Mouse (Mus musculus): ENCODE measurements around the gene Cxxc4. TPM values are rescaled to one million over a fixed set of nuclear protein-coding genes. Genes with fewer than 3 reads are reported as not detected.
"Not testable (repeated sequence)": the region's sequence is repeated elsewhere in the genome, so short reads cannot be mapped to it uniquely, and the experiment has no call there.

The Cxxc4 gene
- total RNA-seq (2014; fragmentation: Nextera tagmentation) (not detected in 2 replicates), total RNA-seq (2017) (not detected in 2 replicates)

DNA sequence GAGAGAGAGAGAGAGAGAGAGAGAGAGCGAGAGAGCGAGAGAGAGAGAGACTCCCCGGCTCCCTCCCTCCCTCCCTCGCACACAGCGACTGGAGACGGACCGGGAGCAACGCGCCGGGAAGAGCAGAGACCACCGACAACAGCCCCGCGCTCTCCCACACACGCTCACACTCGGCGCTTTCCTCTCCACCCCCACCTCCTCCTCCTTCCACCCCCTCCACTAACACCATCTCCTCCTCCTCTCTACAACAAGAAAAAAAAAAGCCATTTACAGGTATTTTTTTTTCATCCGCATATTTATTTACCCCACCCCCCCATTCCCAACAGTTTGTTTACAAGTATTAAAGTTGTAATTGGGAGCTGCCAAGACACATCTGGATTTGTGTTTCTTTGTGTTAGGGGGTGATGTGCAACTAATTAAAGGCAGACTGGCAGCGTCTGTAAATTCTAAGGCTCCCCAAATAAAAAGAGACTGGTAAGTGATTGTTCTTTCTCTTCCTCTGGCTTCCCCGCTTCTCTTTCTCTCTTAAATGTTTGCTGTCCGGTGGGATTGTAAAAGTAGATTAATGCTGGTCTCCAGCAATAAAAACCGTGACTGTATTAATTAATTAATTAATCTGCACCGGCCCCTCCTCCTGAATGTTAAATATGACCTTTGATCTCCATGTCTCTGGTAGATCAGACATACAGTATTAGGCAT is at the start of gene Cxxc4:
Gene Cxxc4, plus strand, starts transcription at position 71 of the 699 bp plus-strand sequence.
- ATAC-seq (replicated peaks; ENCODE audit: low FRiP score, low TSS enrichment, poor library complexity, severe bottlenecking), result no peak

DNA sequence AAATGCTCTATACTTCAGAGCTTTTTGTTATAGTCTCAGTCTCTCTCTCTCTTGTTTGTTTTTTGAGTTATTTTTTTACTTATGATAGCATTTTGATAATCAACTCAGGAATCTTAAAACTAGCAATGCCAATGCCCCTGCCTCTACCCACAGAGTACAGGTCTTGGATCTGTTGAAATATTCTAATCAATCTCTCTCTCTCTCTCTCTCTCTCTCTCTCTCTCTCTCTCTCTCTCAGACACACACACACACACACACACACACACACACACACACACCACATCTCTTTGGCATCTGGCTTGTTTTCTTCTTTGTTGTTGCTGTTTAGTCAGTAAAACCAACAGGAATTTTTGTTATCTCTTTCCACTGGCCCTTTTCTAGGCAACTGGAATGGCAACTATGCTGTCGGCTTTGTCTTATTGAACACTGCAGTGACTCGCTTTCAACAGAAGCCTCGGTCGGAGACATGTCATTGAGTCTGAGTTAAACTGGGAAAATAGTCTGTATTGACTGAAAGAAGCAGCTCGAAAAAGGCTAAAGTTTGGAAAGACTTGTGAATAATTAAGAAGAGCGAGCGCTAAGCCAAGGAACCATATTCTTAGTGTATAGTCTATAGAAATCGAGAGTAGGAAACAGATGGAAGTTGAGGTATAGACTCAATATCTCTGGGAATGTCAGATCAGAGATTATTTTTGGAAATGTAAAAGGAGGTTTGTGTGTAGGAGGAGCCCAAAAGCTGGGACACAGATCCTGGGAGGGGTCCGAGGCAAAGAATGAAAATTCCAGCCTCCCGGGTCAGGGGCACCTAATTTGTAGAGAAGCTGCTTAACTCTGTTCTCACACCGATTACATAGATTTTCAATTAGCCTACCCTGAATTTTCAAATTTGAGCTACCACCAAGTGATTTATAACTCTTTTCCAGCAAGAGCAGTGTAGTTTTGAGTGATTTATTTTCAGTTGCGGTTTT is 47.0 kb upstream of the Cxxc4 start:
- ATAC-seq (replicated peaks; ENCODE audit: low FRiP score, low TSS enrichment, poor library complexity, severe bottlenecking), result no peak

GRCm38 (mm10) chr3:134190046-134190445 is 46.2 kb upstream of the Cxxc4 start:
- ATAC-seq (replicated peaks; ENCODE audit: low FRiP score, low TSS enrichment, poor library complexity, severe bottlenecking), result no peak

DNA sequence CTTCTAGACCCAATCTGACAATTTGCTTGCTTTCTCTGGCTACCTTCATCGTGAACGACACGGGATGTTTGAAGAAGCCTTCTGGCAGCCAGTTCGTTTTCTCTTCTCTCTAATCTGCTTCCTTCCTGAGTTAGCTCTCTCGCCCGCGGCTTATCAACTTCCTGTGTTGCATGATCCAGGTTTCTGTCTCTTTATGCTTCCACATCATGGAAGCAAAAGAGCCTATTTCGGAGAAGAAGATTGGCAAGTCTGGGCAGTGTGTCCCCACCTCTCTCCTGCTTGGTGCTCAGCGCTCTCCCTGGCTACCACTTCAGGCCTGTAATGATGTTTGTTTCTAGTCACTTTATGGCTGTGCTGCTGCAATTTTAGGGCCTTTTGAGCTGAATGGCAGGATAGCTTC is 36.4 kb upstream of the Cxxc4 start:
- ATAC-seq (replicated peaks; ENCODE audit: low FRiP score, low TSS enrichment, poor library complexity, severe bottlenecking), result peak; percentile 70

DNA sequence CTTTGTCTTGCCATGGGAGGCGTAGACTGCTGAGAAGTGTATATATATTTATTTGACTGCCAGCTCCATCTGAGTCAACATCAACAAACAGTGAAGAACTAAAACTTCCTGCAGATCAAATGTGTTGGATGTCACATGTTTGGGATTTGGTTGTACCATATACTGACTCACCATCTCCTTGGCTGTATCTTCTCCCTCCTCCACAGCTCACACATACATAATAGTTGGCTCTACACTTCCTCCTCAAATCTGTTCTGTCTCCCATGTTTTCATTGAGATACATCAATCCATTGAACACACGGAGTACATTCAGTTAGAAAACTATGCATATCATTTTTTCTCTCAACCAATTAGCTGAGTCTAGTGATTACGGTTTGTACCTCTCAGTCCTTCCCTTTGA is 29.7 kb upstream of the Cxxc4 start:
- no peak for ATAC-seq (replicated peaks; ENCODE audit: low FRiP score, low TSS enrichment, poor library complexity, severe bottlenecking)

DNA sequence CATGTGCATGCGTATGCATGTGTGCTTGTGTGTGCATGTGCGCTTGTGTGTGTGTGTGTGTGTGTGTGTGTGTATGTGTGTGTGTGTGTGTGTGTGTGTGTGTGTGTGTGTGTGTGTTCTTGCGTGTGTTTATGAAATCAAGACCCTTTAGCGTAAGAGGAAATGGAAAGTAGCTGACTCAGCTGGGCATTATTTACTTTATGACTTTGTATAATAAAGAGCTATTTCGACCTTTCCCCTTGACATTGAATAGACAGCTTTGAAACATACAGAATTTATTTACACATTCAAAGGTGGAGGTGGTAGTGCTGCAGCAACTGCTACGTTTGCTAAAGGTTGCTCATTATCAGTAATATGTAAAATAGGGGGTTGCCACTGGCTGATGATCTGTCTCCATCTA is 25.3 kb upstream of the Cxxc4 start:
- no peak for ATAC-seq (replicated peaks; ENCODE audit: low FRiP score, low TSS enrichment, poor library complexity, severe bottlenecking)

DNA sequence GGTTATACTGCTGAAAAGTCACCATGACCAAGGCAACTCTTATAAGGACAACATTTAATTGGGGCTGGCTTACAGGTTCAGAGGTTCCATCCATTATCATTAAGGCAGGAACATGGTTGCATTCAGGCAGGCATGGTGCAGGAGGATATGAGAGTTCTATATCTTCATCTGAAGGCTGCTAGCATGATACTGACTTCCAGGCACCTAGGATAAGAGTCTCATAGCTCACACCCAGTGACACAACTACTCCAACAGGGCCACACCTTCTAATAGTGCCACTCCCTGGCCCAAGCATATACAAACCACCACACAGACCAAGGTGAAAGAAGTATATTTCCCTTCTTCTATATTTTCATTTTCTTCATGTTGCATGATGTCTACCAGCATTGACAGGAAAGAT is 16.4 kb upstream of the Cxxc4 start:
- not testable (repeated sequence) for ATAC-seq (replicated peaks; ENCODE audit: low FRiP score, low TSS enrichment, poor library complexity, severe bottlenecking)

GRCm38 (mm10) chr3:134221002-134221401 is 15.3 kb upstream of the Cxxc4 start:
- ATAC-seq (replicated peaks; ENCODE audit: low FRiP score, low TSS enrichment, poor library complexity, severe bottlenecking), result 0 out of 2 replicates have a peak, but pooled peaks have one; percentile 34

DNA sequence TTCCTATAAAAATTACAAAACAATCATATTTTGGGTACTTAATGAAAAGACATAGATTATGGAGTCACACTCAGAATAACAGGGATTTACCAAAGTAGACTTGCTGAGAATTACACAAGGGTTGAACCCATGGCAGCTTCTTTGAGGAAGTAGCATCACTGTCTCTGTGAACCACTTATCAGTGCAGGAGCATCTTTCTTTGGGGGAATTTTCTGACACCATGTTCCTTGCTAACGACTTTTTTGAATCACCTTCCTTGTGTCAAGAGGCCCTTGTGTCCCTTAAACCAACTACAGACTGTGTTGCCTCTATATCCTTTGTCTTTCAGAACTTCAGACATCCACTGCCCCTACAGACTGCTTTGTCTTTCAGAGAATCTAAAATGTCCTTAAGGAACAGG is 13.7 kb upstream of the Cxxc4 start:
- ATAC-seq (replicated peaks; ENCODE audit: low FRiP score, low TSS enrichment, poor library complexity, severe bottlenecking), result no peak

DNA sequence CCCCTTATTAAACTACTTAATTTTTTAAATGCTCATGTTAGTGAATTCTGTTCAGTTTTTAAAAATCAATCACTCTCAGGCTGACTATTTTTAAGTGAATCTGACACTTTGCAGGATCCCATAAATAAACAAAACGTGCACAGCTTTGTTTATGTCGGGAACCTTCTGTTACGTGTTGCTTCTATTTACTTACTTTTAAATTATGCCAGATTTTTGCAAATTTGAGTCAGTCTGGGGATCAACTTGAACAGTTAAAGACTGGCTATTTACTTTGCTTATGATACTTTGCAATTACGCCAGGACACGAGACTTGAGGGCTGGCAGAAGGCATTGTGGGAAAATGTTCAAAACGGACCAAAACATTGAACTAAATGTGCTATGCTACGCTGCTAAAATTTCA is 12.3 kb upstream of the Cxxc4 start:
- no peak for ATAC-seq (replicated peaks; ENCODE audit: low FRiP score, low TSS enrichment, poor library complexity, severe bottlenecking)

- ATAC-seq (replicated peaks; ENCODE audit: low FRiP score, low TSS enrichment, poor library complexity, severe bottlenecking), result no peak
Observed at GRCm38 (mm10) chr3:134225928-134226327, 10.4 kb upstream of the Cxxc4 start.

DNA sequence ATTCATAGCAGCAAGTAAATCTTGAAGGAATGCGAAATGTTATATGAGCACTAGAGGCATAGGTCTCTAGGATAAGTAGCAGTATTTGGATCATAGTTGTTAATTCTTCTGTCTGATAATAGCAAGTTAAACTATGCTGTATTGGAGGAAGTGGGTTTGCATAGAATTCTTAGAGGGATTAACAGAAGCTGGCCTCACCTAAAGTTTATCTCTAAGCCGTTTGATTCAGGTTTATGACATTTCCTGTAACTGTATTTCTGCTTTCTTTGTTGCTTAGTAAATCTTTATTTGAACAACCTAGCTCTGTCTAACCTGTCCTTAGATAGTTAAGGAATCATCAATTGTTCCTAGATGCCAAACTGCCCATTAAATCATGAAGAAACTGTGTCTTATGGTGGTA is 3.5 kb upstream of the Cxxc4 start:
- ATAC-seq (replicated peaks; ENCODE audit: low FRiP score, low TSS enrichment, poor library complexity, severe bottlenecking), result no peak

GRCm38 (mm10) chr3:134235491-134236413 is 532 bp upstream of the Cxxc4 start:
- 0 out of 2 replicates have a peak, but pooled peaks have one; percentile 55 for ATAC-seq (replicated peaks; ENCODE audit: low FRiP score, low TSS enrichment, poor library complexity, severe bottlenecking)

DNA sequence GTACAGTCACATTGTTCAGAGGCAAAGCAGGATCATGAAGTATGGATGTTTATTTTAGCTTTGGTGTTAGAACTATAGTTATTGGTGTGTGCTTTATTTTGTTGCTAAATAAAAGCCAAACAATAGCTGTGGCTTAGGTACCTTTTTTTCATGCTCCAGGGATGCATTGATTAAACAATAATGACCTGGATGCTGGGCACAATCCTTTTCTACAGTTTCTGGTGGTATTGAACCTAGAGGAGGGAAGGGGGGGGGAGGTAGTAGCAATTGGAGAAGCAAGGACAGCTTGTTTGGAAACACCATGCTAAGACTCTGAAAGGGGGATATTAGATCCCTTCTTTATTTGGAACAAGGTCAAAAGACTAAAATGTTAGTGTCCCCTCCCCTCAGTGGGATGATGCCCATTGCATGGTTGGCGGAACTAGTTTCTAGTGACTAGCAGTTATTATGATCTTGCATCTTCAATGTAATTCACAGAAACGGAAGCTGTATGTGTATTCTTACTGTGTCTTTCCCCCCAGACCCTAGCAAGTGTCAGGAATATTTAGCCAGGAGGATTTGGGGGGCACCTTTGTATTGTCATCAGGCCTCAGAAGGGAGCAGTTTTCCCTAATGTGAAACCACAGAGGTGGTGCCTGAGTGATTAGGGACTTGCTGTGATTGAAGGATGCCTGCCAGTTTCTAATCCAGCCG is 975 bp downstream of the Cxxc4 start:
- ATAC-seq (replicated peaks; ENCODE audit: low FRiP score, low TSS enrichment, poor library complexity, severe bottlenecking), result no peak

GRCm38 (mm10) chr3:134238621-134239310 is 2.5 kb downstream of the Cxxc4 start:
- no peak for ATAC-seq (replicated peaks; ENCODE audit: low FRiP score, low TSS enrichment, poor library complexity, severe bottlenecking)

DNA sequence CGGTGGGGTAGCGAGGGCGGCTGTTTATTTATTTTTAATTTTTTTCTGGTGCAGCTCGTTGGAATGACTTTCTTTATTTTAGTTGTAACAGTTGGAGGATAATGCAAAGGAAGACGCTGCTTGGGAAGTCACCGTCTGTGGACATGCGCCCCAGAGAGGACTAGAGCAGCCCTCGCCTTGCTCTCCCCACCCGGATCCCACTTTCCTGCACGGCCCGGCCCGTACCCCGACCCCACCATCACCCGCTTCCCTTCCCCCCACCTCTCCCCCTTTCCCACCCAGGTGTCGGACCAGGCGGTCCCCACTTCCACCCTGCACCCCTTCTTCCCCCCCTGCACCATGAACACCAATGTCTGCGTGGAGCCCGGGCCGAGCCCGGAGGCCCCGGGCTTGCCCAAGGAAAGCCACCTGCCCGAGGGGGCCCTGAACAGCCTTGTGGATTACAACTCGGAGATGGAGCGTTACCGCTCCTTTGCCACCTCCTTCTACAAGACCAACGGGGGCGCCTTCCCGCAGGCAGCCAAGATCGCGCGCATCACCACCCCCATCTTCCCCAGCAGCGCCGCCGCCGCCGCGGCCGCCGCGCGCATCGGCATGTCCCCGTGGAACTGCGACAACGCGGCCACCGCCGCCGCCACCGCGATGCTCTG is 3.2 kb downstream of the Cxxc4 start:
- peak; percentile 43; the same call in 1 of the 2 replicates for ATAC-seq (replicated peaks; ENCODE audit: low FRiP score, low TSS enrichment, poor library complexity, severe bottlenecking)

DNA sequence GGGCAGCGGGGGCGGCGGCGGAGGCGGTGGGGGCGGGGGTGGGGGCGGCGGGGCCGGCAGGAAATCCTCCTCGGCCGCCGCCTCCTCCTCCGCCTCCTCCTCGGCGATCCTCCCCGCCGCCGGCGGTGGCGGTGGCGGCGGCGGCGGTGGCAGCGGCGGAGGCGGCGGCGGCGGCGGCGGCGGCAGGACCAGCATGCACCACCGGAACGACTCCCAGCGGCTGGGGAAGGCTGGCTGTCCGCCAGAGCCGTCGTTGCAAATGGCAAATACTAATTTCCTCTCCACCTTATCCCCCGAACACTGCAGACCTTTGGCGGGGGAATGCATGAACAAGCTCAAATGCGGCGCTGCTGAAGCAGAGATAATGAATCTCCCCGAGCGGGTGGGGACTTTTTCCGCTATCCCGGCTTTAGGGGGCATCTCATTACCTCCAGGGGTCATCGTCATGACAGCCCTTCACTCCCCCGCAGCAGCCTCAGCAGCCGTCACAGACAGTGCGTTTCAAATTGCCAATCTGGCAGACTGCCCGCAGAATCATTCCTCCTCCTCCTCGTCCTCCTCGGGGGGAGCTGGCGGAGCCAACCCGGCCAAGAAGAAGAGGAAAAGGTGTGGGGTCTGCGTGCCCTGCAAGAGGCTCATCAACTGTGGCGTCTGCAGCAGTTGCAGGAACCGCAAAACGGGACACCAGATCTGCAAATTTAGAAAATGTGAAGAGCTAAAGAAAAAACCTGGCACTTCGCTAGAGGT is 3.9 kb downstream of the Cxxc4 start:
- ATAC-seq (replicated peaks; ENCODE audit: low FRiP score, low TSS enrichment, poor library complexity, severe bottlenecking), result peak; percentile 38
